Mouse (Mus musculus): ENCODE measurements around the gene Chst15. TPM values are rescaled to one million over a fixed set of nuclear protein-coding genes. Genes with fewer than 3 reads are reported as not detected.

Gene Chst15
- polyA plus RNA-seq, 1 experiment = 5.7 TPM

GRCm38 (mm10) chr7:132357841-132358237 is 40.8 kb upstream of the Chst15 start:
- Histone ChIP-seq H3K4me3 (ENCODE audit: low read depth, low read length) (no peak overlapping the region), H3K27ac (ENCODE audit: insufficient read depth, low read depth, low read length) (0 out of 2 replicates have a peak overlapping the region, but pooled peaks have one; percentile 7), H3K27me3 (ENCODE audit: control insufficient read depth, insufficient read depth, low read length) (no peaks in the 10 kb centered on the region), H3K4me1 (ENCODE audit: control insufficient read depth, insufficient read depth, insufficient read length, low read length) (peaks cover 8% of the 10 kb centered on the region; the same call in 1 of the 2 replicates), H3K36me3 (ENCODE audit: control insufficient read depth, insufficient read depth, low read length) (no peaks in the 10 kb centered on the region)
- 85% methylated on average over 3 of the region's 3 CpGs for WGBS
- TF ChIP-seq CTCF (IDR thresholded peaks at IDR 0.05; ENCODE audit: extremely low read depth, insufficient read length, insufficient replicate concordance, low read depth, low read length) = no peak
- TF ChIP-seq POLR2A (IDR thresholded peaks at IDR 0.05; ENCODE audit: low read depth, low read length) = no peak

- 71% methylated on average over 10 of the region's 10 CpGs for WGBS
- no peak for TF ChIP-seq CTCF (IDR thresholded peaks at IDR 0.05; ENCODE audit: extremely low read depth, insufficient read length, insufficient replicate concordance, low read depth, low read length)
- no peak for TF ChIP-seq POLR2A (IDR thresholded peaks at IDR 0.05; ENCODE audit: low read depth, low read length)
- no peaks in the 10 kb centered on the region for H3K36me3 ChIP-seq (ENCODE audit: control insufficient read depth, insufficient read depth, low read length)
- no peak overlapping the region for H3K4me3 ChIP-seq (ENCODE audit: low read depth, low read length)
- H3K27ac ChIP-seq (ENCODE audit: insufficient read depth, low read depth, low read length) = no peak overlapping the region
- peaks cover 8% of the 10 kb centered on the region; the same call in 1 of the 2 replicates for H3K4me1 ChIP-seq (ENCODE audit: control insufficient read depth, insufficient read depth, insufficient read length, low read length)
- H3K27me3 ChIP-seq (ENCODE audit: control insufficient read depth, insufficient read depth, low read length) = no peaks in the 10 kb centered on the region
Observed at GRCm38 (mm10) chr7:132356881-132357840, 40.1 kb upstream of the Chst15 start.

- Histone ChIP-seq H3K27me3 (ENCODE audit: control insufficient read depth, insufficient read depth, low read length) (no peaks in the 10 kb centered on the region), H3K4me3 (ENCODE audit: low read depth, low read length) (no peak overlapping the region), H3K27ac (ENCODE audit: insufficient read depth, low read depth, low read length) (no peak overlapping the region), H3K4me1 (ENCODE audit: control insufficient read depth, insufficient read depth, insufficient read length, low read length) (peaks cover 8% of the 10 kb centered on the region; the same call in 1 of the 2 replicates), H3K36me3 (ENCODE audit: control insufficient read depth, insufficient read depth, low read length) (no peaks in the 10 kb centered on the region)
- TF ChIP-seq CTCF (IDR thresholded peaks at IDR 0.05; ENCODE audit: extremely low read depth, insufficient read length, insufficient replicate concordance, low read depth, low read length) (no peak), POLR2A (IDR thresholded peaks at IDR 0.05; ENCODE audit: low read depth, low read length) (no peak)
- WGBS = 37% methylated on average over 8 of the region's 8 CpGs
Observed at GRCm38 (mm10) chr7:132356185-132356584, 39.2 kb upstream of the Chst15 start.

- 46% methylated on average over 6 of the region's 6 CpGs for WGBS
- no peak overlapping the region for H3K4me3 ChIP-seq (ENCODE audit: low read depth, low read length)
- H3K4me1 ChIP-seq (ENCODE audit: control insufficient read depth, insufficient read depth, insufficient read length, low read length) = peaks cover 8% of the 10 kb centered on the region; the same call in 1 of the 2 replicates
- no peak overlapping the region for H3K27ac ChIP-seq (ENCODE audit: insufficient read depth, low read depth, low read length)
- no peak for TF ChIP-seq CTCF (IDR thresholded peaks at IDR 0.05; ENCODE audit: extremely low read depth, insufficient read length, insufficient replicate concordance, low read depth, low read length)
- TF ChIP-seq POLR2A (IDR thresholded peaks at IDR 0.05; ENCODE audit: low read depth, low read length) = no peak
- H3K27me3 ChIP-seq (ENCODE audit: control insufficient read depth, insufficient read depth, low read length) = no peaks in the 10 kb centered on the region
- H3K36me3 ChIP-seq (ENCODE audit: control insufficient read depth, insufficient read depth, low read length) = no peaks in the 10 kb centered on the region
Observed at GRCm38 (mm10) chr7:132355767-132356166, 38.7 kb upstream of the Chst15 start.

GRCm38 (mm10) chr7:132349075-132349572 is 32.1 kb upstream of the Chst15 start:
- WGBS = 62% methylated on average over 6 of the region's 6 CpGs
- Histone ChIP-seq H3K27me3 (ENCODE audit: control insufficient read depth, insufficient read depth, low read length) (no peaks in the 10 kb centered on the region), H3K36me3 (ENCODE audit: control insufficient read depth, insufficient read depth, low read length) (no peaks in the 10 kb centered on the region)

GRCm38 (mm10) chr7:132347273-132348045 is 30.4 kb upstream of the Chst15 start:
- peak overlapping the region; percentile 56; the same call in 1 of the 2 replicates for H3K27ac ChIP-seq (ENCODE audit: insufficient read depth, low read depth, low read length)
- no peaks in the 10 kb centered on the region for H3K27me3 ChIP-seq (ENCODE audit: control insufficient read depth, insufficient read depth, low read length)
- TF ChIP-seq CTCF (IDR thresholded peaks at IDR 0.05; ENCODE audit: extremely low read depth, insufficient read length, insufficient replicate concordance, low read depth, low read length) = no peak
- no peak for TF ChIP-seq POLR2A (IDR thresholded peaks at IDR 0.05; ENCODE audit: low read depth, low read length)
- no peaks in the 10 kb centered on the region for H3K36me3 ChIP-seq (ENCODE audit: control insufficient read depth, insufficient read depth, low read length)
- no peaks in the 10 kb centered on the region; the same call in none of the 2 replicates for H3K4me1 ChIP-seq (ENCODE audit: control insufficient read depth, insufficient read depth, insufficient read length, low read length)
- H3K4me3 ChIP-seq (ENCODE audit: low read depth, low read length) = no peak overlapping the region
- WGBS = 76% methylated on average over 9 of the region's 9 CpGs

More at GRCm38 (mm10) chr7:132349075-132349572, 32.1 kb upstream of the Chst15 start:
- Histone ChIP-seq H3K27ac (ENCODE audit: insufficient read depth, low read depth, low read length) (no peak overlapping the region), H3K4me1 (ENCODE audit: control insufficient read depth, insufficient read depth, insufficient read length, low read length) (no peaks in the 10 kb centered on the region; the same call in 1 of the 2 replicates), H3K4me3 (ENCODE audit: low read depth, low read length) (no peak overlapping the region)
- TF ChIP-seq POLR2A (IDR thresholded peaks at IDR 0.05; ENCODE audit: low read depth, low read length) (no peak), CTCF (IDR thresholded peaks at IDR 0.05; ENCODE audit: extremely low read depth, insufficient read length, insufficient replicate concordance, low read depth, low read length) (no peak)

All from small intestine, adult 2 months (tissue).